Mouse (Mus musculus) stomach, embryonic 16.5 days (tissue): ENCODE measurements at regions not wholly inside any gene's neighbourhood (a gene's known extent, or its start where the extent isn't known, plus 50 kb on each side); places are given as distances from the start of the nearest gene placed in this dataset.
"Not testable (repeated sequence)": the region's sequence is repeated elsewhere in the genome, so short reads cannot be mapped to it uniquely, and the experiment has no call there.

Source experiments
- ATAC-seq: fragments of 200-750 bp; cut with Nextera tagmentation; 2 replicates; pipeline ENCODE4 v1.8.0; 2017; ENCODE audit warnings: moderate number of reproducible peaks, moderate TSS enrichment; ENCODE audit not compliant: insufficient read depth, low FRiP score
- H3K27ac ChIP-seq: fragments of 300-500 bp; sonication (generic); 2 replicates; pipeline ENCODE4 v1.5.1; 2014; ENCODE audit warnings: low read length
- H3K27me3 ChIP-seq: fragments of 300-500 bp; sonication (generic); 2 replicates; pipeline ENCODE4 v1.6.1; 2014; ENCODE audit warnings: low read length, control low read depth, mixed read lengths; ENCODE audit not compliant: control insufficient read depth, insufficient read depth
- H3K36me3 ChIP-seq: fragments of 300-500 bp; sonication (generic); 2 replicates; pipeline ENCODE4 v1.6.1; 2014; ENCODE audit warnings: low read length; ENCODE audit not compliant: control insufficient read depth, insufficient read depth
- H3K4me1 ChIP-seq: fragments of 300-500 bp; sonication (generic); 2 replicates; pipeline ENCODE4 v1.6.1; 2014; ENCODE audit warnings: low read length, control low read depth, mixed read lengths; ENCODE audit not compliant: control insufficient read depth, insufficient read depth
- H3K4me2 ChIP-seq: fragments of 300-500 bp; sonication (generic); 2 replicates; pipeline ENCODE4 v1.6.1; 2014; ENCODE audit warnings: low read depth, low read length, mixed read lengths
- H3K4me3 ChIP-seq: fragments of 300-500 bp; sonication (generic); replicated peaks from 2 replicates; pipeline ENCODE4 v1.5.1; 2014; ENCODE audit warnings: mild to moderate bottlenecking, low read length
- H3K9ac ChIP-seq: fragments of 300-500 bp; sonication (generic); 2 replicates; pipeline ENCODE4 v1.6.1; 2014; ENCODE audit warnings: low read length
- H3K9me3 ChIP-seq: fragments of 300-500 bp; sonication (generic); replicated peaks from 2 replicates; pipeline ENCODE4 v1.6.1; 2016; ENCODE audit warnings: low read length, control low read depth; ENCODE audit not compliant: control insufficient read depth
- WGBS: fragments of 180-500 bp; shearing (Covaris S2); extraction: QIAGEN DNeasy Blood & Tissue Kit; methylation state at CpG from one replicate; pipeline ENCODE4 v1.1.7; 2014; 5-methylcytosine and 5-hydroxymethylcytosine counted together

DNA sequence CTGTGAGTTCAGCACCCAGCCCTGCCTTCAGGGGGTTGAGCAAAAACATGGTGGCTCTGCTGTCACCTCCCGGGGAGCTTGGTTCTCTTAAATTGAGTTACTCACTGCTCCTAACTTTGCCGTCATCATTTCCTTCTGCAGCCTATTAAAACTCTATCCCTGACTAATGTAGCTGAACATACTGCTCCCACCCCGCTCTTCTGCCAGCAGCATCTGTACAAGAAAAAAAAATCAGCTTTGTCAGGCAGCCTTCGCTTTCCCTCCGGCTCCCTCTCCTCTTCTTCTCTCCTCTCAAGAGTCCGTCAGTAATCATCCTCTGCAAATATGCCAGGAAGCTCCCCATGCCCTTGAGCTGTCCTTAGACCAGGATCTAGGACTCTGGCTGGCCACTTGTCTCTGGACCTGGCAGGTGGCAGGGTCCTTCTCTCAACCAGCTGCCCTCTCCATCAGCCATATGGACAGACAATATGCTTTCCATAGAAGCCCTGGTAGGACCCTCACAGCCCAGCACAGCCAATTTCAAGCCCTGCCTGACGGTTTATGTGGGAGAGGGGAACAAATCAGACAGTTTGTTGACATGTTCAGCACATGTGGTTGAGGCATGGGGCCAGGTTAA is 95.0 kb upstream of the Nxpe4 start:
- no peak overlapping the region for H3K4me3 ChIP-seq
- no peaks in the 10 kb centered on the region for H3K4me1 ChIP-seq
- no peaks in the 10 kb centered on the region for H3K36me3 ChIP-seq
- no peak overlapping the region for H3K9ac ChIP-seq
- no peaks in the 10 kb centered on the region for H3K27me3 ChIP-seq
- H3K9me3 ChIP-seq: no peaks in the 10 kb centered on the region
- no peak overlapping the region for H3K4me2 ChIP-seq
- ATAC-seq: no peak
- H3K27ac ChIP-seq: no peak overlapping the region
- 71% methylated on average over 7 of the region's 7 CpGs for WGBS

DNA sequence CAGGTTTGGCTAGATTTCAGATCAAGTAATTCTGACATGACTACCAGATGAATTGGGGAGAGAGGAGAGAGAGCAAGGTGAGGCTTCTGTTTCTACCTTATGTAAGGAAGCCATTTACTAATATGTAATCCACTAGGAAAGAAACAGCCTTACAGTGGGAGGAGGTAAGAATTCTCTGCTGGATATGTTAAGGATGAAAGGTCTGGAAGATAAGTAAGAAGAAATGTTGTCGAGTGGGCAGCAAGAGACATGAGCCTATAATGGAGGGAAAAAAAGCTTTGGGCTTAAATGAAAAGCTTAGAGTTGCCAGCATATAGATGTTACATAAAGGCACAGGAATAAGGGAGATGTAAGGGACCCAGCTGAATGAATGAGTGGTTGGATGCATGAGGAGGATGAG is 89.2 kb upstream of the Nxpe4 start:
- WGBS: 76% methylated on average over 1 of the region's 1 CpGs
- Histone ChIP-seq H3K36me3 (no peaks in the 10 kb centered on the region), H3K9me3 (no peaks in the 10 kb centered on the region), H3K4me3 (no peak overlapping the region), H3K27ac (no peak overlapping the region), H3K27me3 (no peaks in the 10 kb centered on the region), H3K9ac (no peak overlapping the region), H3K4me1 (no peaks in the 10 kb centered on the region), H3K4me2 (no peak overlapping the region)
- no peak for ATAC-seq

DNA sequence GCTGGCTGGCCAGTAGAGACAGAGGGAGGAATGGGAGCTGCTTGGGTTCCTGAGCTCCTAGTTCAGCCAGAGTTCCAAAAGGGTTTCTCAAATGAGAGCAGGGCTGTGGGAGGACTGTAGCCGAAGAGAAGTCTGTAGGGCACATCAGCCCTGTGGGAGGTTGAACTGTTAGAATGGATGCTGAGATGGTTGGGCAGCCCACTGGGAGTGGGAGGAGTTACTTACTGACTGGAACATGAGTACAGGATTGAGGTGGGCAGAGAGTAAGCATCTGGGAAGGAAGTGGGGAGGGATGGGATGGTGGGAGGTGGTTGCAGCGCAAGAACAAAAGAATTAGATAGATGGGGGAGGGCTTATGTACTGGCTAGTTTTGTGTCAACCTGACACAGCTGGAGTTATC is 88.7 kb upstream of the Nxpe4 start:
- no peak for ATAC-seq
- no peaks in the 10 kb centered on the region for H3K27me3 ChIP-seq
- no peaks in the 10 kb centered on the region for H3K4me1 ChIP-seq
- H3K4me2 ChIP-seq: no peak overlapping the region
- WGBS: 69% methylated on average over 2 of the region's 2 CpGs
- H3K9ac ChIP-seq: no peak overlapping the region
- H3K27ac ChIP-seq: no peak overlapping the region
- no peaks in the 10 kb centered on the region for H3K36me3 ChIP-seq
- no peaks in the 10 kb centered on the region for H3K9me3 ChIP-seq
- no peak overlapping the region for H3K4me3 ChIP-seq

DNA sequence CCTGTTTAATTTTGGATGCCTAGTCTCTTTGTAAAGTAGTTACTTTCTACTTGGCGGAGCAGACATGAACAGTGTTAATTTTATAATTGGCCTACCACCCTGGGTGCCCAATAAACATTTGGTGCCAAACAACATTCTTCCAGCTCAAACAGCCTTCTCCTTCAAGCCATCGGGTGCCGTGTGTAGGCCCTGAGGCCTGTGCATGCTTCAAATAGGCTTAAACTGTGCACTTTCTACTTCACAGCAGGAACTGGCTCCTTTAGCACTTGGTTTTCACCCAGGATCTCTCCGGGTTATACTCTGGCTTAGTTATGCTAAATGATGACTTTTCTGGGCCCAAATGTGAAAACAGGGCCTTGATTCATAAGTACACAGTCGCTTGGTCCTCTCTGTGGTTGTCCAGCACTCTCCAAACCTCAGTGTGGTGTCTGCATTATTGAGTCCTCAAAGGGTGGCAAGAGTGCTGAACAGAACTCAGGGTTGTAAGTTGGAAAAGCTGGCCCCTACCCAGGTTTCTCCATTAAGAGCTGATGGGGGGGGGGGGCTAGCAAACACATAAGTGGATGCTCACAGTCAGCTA is 86.1 kb upstream of the Nxpe4 start:
- Histone ChIP-seq H3K4me3 (no peak overlapping the region), H3K4me2 (no peak overlapping the region), H3K36me3 (no peaks in the 10 kb centered on the region), H3K4me1 (no peaks in the 10 kb centered on the region), H3K27me3 (no peaks in the 10 kb centered on the region), H3K27ac (no peak overlapping the region), H3K9ac (no peak overlapping the region), H3K9me3 (no peaks in the 10 kb centered on the region)
- ATAC-seq: no peak
- 83% methylated on average over 5 of the region's 5 CpGs for WGBS

GRCm38 (mm10) chr9:48082461-48082860 is 79.4 kb upstream of the Nxpe4 start:
- no peaks in the 10 kb centered on the region for H3K4me1 ChIP-seq
- H3K9me3 ChIP-seq: no peaks in the 10 kb centered on the region
- no peak for ATAC-seq
- H3K27me3 ChIP-seq: no peaks in the 10 kb centered on the region
- WGBS: 72% methylated on average over 6 of the region's 6 CpGs
- H3K9ac ChIP-seq: no peak overlapping the region
- H3K27ac ChIP-seq: no peak overlapping the region
- H3K4me3 ChIP-seq: no peak overlapping the region
- no peak overlapping the region for H3K4me2 ChIP-seq
- H3K36me3 ChIP-seq: no peaks in the 10 kb centered on the region

DNA sequence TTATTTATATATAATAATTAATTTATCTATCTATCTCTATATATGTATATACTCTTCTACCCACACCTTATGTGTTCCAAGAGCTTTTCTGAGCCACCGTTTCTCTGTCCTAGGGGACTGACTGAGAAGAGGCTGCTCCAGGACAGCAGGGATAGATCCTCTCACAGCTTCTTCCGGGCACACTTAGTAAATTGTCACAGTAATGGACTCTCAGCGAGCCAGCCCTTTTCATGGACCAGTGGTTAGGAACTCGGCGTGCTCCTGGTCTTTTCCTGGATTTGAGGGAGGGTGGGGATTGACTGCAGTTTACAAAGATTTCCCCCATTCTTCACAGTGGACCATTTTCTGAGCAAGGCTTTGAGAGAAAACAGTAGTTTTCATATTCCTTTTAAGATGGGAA is 77.6 kb upstream of the Nxpe4 start:
- not testable (repeated sequence) for H3K9ac ChIP-seq, H3K27me3 ChIP-seq, H3K4me2 ChIP-seq, H3K36me3 ChIP-seq, ATAC-seq, H3K9me3 ChIP-seq, H3K4me3 ChIP-seq, H3K27ac ChIP-seq, H3K4me1 ChIP-seq
- 70% methylated on average over 5 of the region's 5 CpGs for WGBS

DNA sequence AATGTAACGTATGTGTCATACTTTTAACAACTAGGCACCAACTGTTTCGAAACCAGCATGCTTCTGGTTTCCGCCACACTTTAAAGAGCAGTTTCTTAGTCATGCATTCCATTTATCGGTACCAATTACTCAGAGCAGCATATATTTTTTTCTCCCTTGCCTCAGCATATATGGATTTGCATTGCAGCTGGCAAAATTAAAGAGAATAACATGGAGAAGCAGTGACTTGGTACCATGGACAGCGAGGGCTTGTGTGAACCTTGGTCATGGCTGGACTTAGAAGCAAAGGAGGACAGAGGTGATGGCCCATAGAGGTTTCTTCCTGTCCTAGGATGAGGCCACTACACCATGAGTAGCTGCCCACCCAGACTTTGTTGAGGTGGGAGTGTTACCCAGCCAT is 72.2 kb upstream of the Nxpe4 start:
- no peaks in the 10 kb centered on the region for H3K4me1 ChIP-seq
- no peak for ATAC-seq
- H3K9ac ChIP-seq: no peak overlapping the region
- no peaks in the 10 kb centered on the region for H3K36me3 ChIP-seq
- H3K27me3 ChIP-seq: no peaks in the 10 kb centered on the region
- no peaks in the 10 kb centered on the region for H3K9me3 ChIP-seq
- WGBS: 88% methylated on average over 5 of the region's 5 CpGs
- no peak overlapping the region for H3K4me2 ChIP-seq
- no peak overlapping the region for H3K4me3 ChIP-seq
- H3K27ac ChIP-seq: no peak overlapping the region

- no peaks in the 10 kb centered on the region for H3K27me3 ChIP-seq
- no peak overlapping the region for H3K9ac ChIP-seq
- H3K9me3 ChIP-seq: no peaks in the 10 kb centered on the region
- no peak for ATAC-seq
- H3K27ac ChIP-seq: no peak overlapping the region
- H3K36me3 ChIP-seq: no peaks in the 10 kb centered on the region
- no peak overlapping the region for H3K4me2 ChIP-seq
- no peaks in the 10 kb centered on the region for H3K4me1 ChIP-seq
- 77% methylated on average over 2 of the region's 2 CpGs for WGBS
- no peak overlapping the region for H3K4me3 ChIP-seq
Observed at GRCm38 (mm10) chr9:48094756-48095155, 67.1 kb upstream of the Nxpe4 start.

- Histone ChIP-seq H3K27ac (no peak overlapping the region), H3K27me3 (no peaks in the 10 kb centered on the region), H3K9ac (no peak overlapping the region), H3K36me3 (no peaks in the 10 kb centered on the region), H3K4me2 (no peak overlapping the region), H3K4me1 (no peaks in the 10 kb centered on the region), H3K9me3 (no peaks in the 10 kb centered on the region), H3K4me3 (no peak overlapping the region)
- ATAC-seq: no peak
- 46% methylated on average over 4 of the region's 4 CpGs for WGBS
Observed at GRCm38 (mm10) chr9:48099846-48100245, 62.0 kb upstream of the Nxpe4 start.
